Mouse (Mus musculus) adipocyte (in vitro differentiated cells): ENCODE results near the gene Opn4.

Source experiments
- DNase-seq: peaks from one replicate; pipeline ENCODE4 v3.0.0-alpha.2; 2016; ENCODE audit warnings: low spot score

Gene Opn4

DNA sequence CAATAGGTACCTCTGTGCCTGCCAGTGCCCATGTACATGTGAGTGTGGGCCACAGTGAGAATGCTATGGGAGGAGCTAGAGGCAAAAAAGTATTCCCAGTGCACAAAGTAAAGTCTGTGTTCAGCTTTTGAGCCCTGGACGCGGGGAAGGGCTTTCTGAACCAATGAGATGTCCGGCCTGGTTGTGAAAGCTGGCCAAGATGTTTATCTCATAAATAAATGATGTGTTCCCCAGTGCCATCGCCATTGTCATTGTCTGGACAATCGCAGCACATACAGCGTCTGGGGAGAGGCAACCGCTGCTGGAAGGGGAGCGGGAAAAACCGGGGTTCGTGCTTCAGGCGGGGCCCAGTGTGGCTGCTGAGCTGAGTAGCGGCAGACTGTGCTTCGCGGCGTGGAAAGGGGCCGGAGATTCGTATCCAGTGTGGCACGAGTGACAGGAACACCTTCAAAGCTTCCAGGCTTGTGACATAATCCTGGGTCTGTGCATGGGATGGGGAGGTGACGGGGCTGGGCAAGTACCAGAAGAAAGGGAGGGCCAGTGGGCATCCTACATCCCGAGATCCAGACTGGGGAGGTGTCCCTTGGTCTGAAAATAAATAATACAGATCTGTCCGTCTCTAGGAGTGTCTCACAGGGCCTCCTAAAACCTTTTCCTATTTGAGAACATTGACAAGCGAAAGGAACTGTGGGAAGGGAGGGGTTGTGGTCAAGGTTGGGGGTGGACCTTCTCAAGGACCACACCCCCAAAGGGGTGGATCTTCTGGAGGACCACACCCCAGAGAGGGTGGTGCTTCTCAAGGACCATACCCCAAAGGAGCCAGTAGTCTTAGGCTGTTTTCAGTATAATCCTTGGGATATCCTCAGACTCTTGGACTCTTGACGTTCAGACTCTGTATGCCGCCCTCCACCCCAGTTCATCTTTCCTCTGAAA is 8.9 kb downstream of the Opn4 start:
- DNase-seq, result no peak

GRCm38 (mm10) chr14:34590017-34590570 is 9.8 kb downstream of the Opn4 start:
- DNase-seq, result no peak

DNA sequence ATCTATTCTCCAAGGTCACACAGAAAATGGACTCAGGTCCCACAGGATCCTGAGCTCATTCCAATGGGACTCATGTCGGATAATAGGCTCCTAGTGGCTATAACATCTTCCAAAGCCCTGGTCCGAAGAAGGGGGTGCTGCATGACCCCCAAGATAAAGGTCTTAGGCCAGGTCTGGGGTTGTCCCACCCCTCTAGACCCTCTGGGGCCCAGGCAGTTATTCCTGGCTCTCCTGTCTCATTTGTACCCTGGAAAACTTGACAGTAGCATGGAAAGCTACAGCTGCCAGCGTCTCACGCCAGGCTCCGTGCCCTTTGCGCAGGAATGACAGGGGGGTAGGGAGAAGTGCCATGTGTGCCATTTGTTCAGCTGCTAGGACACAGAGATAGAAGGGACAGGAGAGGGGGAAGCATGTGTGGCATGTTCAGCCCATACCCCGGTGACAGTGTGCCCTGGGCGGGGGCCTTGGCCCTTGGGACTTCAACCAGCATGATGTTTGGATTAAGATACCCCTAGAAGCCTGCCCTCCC is 10.7 kb downstream of the Opn4 start:
- DNase-seq, result peak; percentile 53

DNA sequence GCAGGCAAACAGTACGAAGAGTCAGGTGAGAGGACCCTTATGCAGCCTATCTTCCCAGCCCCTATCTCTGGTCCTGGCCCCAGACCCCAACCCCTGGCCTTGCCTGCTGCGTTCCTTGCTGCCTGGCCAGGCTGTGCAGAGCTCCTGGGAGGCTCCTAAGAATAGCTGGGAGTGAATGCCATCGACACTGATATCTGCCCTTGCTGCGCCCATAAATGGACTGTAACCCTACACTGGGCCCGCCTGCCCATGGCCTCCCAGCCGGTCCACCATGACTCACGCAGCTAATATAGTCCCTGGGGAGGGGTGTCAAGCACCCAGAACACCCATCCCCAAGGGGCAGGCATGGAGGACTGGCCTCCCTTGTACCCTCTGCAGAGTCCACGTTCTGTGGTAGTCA is 11.4 kb downstream of the Opn4 start, which contains the start of gene Ldb3:
Gene Ldb3 (minus strand): TSS at position 185 of the 400 bp plus-strand sequence.
- DNase-seq, result no peak

DNA sequence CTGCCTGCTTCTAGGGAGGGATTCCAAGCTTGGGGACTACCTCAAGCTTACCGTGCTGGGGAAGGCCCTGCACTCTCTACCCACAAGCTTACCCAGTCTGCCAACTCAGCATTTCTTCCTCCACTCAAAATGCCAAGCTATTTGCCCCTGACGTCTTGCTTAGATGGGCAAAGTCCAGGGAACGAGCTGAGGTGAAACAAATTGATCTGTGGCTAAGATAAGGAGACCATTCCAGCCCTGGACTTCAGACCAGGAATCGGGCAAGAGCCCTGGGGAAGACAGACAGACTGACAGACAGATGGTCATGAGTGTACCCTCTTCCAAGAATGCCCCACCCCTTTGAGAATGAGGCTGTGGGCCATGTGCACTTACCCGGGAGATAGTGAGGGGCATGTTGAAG is 11.9 kb downstream of the Opn4 start:
- no peak for DNase-seq

- DNase-seq, result no peak
These were observed 13.1 kb downstream of the Opn4 start for GRCm38 (mm10) chr14:34586871-34587270.

DNA sequence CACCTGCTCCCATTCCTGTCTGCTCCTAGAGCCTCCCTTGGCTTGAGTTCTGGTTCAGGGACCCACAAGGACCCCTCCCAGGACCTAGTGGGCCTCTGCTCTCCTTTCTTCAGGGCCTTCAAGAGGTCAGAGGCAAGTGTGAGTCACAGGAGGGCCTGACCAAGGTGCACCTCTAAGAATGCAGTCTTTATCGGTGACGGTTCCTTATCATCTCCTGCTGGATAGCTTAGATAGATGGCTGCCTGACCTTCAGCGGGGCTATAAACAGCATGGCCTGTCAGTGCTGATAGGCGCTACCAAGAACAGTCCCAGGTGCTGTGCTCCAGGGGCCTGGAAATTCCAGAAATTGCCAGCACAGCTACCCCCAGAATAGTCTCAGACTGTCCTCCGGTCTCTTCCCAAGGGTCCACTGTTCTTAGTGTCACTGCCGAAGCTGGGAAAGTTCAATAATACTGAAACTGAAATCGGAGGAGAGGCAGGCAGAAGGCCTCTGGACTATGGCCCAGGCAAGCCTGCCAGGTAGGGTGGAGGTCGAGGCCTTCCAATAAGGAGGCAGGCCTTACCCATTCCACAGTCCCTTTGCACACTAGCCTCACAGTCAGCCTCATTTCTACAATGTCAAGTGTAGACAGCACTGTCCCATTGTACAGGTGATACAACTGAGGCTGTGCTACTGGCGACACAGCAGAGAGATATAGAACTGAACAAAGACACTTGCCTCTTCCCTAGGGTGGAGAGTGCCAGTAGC is 14.4 kb downstream of the Opn4 start:
- DNase-seq, result peak; percentile 82

DNA sequence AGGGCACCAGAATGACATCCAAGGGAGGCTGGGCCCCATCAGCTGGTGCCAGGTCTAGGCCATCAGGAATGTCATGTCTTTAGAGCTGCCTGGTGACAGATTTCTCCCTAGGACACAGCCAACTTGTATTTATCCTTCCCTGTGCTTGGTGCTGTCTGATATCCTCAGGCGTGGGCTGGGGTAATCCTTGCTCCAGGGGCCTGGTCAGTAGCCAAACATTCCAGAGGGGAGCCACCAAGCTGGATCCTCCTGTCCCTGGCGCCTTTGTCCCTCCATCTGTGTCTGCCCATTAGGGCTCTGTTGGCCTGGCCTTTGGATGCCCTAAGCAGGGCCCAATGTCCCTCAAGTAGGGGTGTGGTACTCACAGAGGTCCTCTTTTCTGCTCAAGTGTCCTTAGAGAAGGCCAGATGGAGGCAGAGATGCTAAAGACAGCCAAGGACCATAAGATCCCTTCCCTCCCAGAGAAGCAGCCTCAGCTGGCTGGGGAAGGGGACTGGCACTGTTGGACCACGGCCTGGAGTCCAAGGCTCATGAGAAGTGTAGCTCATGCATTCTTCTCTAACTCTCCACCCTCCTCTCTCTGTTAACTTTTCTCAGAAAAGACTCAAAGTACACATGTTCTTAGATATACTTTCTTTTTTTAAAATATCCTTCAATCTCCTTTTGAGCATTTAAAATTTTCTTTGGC is 17.1 kb downstream of the Opn4 start:
- no peak for DNase-seq

GRCm38 (mm10) chr14:34576858-34577257 is 23.1 kb downstream of the Opn4 start:
- no peak for DNase-seq

DNA sequence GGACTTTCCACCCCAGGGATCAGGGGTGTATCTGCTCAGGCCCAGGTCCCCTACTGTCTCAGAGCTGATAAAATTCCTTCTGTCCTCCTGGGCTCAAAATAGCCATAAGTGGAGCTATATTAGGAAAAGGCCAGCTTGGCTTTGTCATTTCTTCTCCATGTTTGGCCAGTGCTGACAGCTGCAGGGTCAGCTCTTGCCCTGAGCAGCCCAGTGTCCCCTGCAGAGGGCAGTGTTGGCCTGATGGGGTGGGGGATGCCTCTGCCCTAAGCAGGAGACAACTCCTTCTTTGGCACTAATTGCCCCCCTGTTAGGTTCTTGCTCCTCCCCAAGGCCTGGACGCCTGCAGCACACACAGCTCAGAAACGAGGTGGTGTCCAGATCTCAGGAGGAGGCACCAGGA is 25.9 kb downstream of the Opn4 start:
- peak; percentile 48 for DNase-seq

GRCm38 (mm10) chr14:34573348-34573913 is 26.5 kb downstream of the Opn4 start:
- DNase-seq, result no peak

DNA sequence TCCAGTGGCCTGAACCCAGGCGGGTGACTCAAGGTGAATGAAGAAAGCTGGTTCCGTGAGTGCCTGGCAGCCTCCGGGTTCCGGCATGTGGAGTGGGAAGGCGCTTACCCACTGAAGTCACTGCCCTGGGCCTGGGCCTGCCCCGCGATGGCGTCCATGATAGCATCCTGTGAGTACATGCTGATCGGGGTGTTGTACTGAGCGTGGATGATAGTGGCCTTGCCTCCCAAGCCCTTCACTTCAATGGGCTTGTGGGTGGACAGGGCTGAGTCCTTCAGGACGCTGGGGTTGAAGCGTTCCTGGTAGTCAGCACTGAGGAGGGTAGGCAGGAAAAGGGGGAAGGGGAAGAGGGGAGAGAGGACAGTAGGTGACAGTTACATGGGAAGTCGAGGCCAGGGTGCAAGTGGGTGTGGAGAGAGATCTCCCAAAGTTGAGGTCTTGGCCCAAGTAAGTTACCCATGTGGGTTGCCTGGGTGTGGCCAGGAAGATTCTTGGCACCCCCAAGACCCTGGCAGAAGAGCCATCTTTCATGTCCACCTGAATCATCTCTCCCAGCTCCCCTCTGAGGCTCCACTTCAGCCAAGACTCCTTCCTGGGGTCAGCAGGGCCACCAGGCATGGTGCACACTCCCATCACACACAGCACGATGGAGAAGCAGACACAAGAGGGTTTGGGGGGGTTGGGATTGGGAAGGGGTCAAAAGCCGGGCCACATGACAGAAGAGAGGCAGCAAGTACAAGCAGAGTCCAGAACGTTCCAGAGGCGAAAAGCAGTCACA is 28.1 kb downstream of the Opn4 start:
- no peak for DNase-seq

- no peak for DNase-seq
These were observed 29.0 kb downstream of the Opn4 start for GRCm38 (mm10) chr14:34570903-34571302.

DNA sequence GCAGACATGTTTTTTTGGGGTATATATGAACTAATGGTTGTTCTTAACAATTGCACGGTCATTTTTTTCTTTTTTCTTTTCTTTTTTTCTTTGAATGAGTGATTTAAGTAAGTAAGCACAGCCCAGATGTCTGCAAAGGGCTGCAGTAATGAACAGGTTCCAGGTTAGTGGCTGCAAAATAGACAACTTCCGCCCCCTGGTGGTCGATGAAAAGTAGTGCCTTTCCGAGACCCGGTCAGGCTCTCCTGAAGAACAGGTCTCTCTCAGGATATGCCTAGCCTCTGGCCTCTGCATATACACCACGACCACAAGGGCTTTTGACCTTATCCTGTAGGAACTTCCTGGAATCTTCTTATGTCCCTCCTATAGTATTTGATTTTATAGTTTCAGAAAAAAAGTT is 29.6 kb downstream of the Opn4 start:
- peak; percentile 90 for DNase-seq

DNA sequence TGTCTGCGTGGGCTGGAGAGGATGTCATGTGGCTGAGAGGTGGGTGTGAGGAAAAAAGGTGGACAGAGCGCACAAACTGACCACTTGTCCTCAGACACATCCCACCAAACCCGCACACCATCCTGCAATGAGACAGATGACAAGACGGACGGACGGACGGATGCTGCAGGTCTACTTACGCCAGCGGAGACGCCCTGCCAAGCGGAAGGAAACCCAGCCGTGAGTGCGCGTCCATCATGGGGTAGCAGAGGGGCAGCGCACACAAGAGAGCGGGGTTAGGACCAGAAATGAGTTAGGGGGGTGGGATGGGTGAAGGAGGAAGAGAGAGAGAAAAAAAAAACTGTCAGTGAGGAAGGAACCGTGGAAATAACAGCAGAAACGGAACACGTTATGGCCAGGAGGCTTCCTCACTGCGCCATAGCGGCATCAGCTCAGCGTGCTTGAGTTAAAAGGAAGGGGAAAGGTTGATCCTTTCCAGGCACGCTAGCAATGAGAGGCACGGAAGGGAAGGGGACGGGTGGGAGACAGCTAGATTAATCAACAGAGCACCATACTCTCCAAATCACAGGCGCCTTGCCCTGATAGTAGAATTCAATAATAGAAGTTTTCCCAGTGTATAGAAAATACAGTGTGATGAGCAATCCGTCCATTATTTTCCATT is 30.3 kb downstream of the Opn4 start:
- DNase-seq, result no peak

- no peak for DNase-seq
These were observed 31.3 kb downstream of the Opn4 start for GRCm38 (mm10) chr14:34568626-34569025.

DNA sequence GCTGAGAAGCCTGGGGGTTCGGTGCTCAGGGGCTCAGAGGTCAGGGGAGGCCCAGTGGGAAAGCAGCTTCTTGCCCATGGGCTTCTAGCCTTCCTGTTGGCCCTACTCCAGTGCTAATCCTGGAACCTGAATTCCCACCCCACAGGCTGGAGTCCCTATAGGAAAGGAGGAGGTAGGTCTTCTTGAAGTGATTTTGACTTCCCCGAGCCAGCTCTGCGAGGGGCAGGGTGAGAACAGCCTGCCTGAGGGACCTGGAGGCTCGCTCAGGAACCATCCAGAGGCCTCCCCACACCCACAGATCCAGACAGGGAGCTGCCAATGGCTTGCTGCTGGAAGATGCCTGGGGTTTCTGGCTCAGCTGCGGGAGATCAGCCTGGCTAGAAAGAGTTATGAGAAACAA is 32.2 kb downstream of the Opn4 start:
- DNase-seq, result no peak

GRCm38 (mm10) chr14:34566530-34566929 is 33.4 kb downstream of the Opn4 start:
- no peak for DNase-seq

DNA sequence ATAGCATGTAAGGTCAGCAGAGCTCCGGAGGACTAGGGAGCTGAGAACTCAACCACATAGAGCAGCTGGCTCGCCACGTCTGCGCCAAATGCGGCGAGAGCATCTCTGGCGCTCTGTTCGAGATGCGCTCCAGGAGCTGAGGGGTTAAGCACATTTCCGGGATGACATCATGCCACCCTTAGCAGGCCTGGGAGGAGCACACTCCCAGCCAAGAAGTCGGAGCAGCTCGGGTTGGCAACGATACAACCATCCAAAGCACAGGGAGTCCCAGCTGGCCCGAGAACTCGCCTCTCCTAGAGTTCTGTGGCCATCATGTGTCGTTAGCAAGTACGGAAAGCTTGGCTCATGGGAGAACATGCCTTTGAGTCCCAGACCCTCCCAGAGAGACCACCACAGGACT is 34.2 kb downstream of the Opn4 start:
- DNase-seq, result peak; percentile 90

DNA sequence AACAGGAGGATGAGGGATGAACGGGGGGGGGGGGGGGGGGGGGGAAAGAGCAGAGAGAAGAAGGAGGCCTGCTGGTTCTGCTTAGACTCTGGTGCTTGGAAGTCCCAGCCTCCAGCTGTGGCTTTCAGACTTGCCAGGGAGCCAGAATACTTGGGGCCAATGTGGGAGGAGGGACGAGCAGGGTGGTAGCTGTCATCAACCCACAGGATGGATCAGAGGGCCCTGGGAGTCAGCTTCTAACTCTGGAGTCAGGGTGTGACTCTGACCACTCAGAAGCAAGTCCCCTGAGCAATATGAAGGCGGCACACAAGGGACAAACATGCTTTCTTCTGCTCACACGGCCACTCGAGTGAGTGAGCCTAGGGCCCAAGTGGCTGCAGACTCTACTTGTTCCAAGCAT is 35.3 kb downstream of the Opn4 start:
- peak; percentile 46 for DNase-seq
